Mouse (Mus musculus): Measurements from ENCODE around the gene Grk2.

DNA sequence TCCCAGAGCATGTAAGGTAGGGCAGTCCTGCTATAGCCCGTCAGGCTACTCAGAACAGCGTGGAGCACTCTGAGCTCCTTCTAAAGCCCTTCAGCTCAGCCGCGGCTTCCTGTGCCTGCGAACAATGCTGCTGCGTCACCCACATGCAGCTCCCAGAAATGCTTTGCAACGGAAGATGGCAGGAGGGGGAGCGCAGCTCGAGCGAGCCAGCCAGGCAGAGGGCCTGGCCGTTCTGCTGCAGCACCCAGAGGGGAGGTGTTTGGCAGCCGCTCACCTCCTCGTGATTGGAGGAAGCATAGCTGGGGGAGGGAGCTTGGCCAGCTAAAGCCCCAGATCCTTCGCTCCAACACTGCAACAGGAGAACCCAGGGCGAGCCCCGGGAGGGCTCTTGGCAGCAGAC, 27.8 kb upstream of the Grk2 start:
- TF ChIP-seq POLR2A (IDR thresholded peaks at IDR 0.05; ENCODE audit: low read depth, low read length) (peak; percentile 59), CTCF (conservative IDR thresholded peaks at IDR 0.05; ENCODE audit: insufficient read depth, insufficient read length, low read depth, low read length) (0 out of 2 replicates have a peak, but pooled peaks have one; percentile 9)
